Mouse (Mus musculus) adipocyte (in vitro differentiated cells): ENCODE data around the gene Gm9.
"Not testable (repeated sequence)": the region's sequence is repeated elsewhere in the genome, so short reads cannot be mapped to it uniquely, and the experiment has no call there.

Experiments
- DNase-seq: peaks from one replicate; pipeline ENCODE4 v3.0.0-alpha.2; 2016; ENCODE audit warnings: low spot score

Gene Gm9

DNA sequence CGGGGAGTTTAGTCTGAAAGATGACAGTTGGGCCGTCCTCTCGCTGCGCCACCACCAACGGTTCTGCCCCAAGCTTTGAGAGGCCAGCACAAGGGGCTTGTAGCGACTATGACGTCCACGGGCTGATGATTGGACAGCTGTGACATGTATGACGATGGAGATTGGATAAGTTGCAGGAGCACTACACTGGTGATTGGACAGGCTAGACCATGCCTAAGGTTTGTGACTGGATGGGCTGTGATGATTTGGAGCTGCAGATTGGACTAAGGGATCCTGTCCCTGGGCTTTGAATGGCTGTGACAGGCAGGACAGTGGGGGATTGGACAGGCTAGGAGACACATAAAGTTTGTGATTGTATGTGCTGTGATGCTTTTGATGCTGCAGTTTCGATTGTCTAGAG, at the start of gene Gm9:
Gm9 (minus strand) TSS at position 101 of the 400 bp plus-strand sequence.
- DNase-seq = no peak

DNA sequence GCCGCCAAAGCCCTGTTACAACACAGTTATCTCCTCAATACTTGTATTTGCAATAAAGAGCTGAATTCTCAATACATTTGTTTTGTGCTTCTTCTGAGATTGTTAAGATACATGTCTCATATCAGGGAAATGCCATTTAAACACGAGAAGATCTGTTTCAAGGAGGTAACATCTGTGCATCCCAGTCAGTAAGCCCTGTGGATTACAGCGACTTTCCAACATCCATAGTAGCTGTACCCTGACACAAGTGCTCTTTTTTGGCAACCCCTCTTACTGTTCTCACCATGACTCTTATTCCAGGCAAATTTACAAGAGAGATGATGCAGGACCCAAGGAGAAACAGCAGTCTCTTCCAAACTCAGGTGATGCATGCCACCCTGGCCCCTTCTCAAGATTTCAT, 38.8 kb upstream of the Gm9 start, which contains the start of gene Rhox3a:
Rhox3a (plus strand) TSS at position 301 of the 400 bp plus-strand sequence.
- DNase-seq = not testable (repeated sequence)

DNA sequence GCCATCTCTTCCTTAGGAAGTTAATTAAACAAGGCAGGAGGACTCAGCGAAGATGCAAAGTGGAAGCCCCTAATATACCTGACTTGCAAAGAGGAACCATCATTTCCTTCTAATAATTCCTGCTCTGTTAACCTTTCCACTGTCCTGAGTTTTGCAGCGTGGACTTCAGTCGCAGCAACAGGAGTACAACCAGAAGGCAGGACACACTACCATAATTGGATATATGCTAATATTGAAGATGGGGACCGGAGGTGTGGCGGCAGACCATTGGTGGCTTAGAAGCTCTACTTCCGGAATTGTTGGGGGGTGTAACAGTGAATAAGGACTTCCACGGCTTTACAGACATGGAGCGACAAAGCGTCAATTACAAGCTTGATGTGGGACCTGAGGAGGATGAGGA, 33.8 kb upstream of the Gm9 start, which contains the start of gene Rhox2a:
Rhox2a (plus strand) TSS at position 301 of the 400 bp plus-strand sequence.
- not testable (repeated sequence) for DNase-seq

DNA sequence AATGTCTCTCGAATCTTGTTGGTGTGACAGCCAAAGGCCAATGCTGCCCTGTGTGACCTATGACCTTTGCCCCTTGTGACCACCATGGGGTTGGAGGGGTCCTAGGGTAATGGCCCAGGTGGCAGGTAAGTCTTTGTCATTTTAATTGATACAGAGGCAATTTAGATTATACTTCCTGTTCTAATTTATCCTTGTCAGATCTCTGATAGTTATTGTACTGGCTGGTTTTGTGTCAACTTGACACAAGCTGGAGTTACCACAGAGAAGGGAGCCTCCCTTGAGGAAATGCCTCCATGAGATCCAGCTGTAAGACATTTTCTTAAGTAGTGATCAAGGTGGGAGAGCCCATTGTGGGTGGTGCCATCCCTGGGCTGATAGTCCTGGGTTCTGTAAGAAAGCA, 11.3 kb upstream of the Gm9 start, which contains the start of gene Rhox1:
Rhox1 (minus strand) TSS at position 101 of the 400 bp plus-strand sequence.
- not testable (repeated sequence) for DNase-seq

DNA sequence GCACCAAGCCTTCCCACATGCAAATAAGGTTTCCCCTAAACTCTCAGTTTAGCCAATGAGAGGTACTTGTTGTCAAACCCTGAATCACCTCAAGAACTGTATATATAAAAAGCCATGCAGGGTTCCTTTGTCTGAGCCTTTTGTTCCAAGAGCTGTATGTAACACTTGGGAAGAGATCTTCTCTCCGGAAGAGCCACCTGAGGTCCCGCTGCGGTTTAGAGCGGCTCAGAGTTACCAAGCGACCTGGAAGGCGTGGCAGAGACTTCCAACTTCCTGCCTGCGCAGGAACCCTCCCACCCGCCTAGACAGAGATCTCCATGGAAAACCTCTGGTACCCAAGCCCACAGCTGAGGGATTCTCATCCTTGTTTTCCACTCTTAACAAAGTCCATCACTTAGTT, 12.2 kb downstream of the Gm9 start:
- DNase-seq = no peak

DNA sequence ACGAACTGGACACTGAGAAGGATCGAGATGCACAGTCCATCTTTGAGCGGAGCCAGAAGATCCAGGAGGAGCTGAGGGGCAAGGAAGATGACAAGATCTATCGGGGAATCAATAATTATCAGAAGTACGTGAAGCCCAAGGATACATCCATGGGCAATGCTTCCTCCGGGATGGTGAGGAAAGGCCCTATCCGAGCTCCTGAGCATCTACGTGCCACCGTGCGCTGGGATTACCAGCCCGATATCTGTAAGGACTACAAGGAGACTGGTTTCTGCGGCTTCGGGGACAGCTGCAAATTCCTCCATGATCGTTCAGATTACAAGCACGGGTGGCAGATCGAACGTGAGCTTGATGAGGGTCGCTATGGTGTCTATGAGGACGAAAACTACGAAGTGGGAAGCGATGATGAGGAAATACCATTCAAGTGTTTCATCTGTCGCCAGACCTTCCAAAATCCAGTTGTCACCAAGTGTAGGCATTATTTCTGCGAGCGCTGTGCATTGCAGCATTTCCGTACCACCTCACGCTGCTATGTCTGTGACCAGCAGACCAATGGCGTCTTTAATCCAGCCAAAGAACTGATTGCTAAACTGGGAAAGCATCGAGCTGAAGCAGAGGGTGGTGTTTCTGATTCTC, 19.0 kb downstream of the Gm9 start:
- DNase-seq = peak; percentile 2

DNA sequence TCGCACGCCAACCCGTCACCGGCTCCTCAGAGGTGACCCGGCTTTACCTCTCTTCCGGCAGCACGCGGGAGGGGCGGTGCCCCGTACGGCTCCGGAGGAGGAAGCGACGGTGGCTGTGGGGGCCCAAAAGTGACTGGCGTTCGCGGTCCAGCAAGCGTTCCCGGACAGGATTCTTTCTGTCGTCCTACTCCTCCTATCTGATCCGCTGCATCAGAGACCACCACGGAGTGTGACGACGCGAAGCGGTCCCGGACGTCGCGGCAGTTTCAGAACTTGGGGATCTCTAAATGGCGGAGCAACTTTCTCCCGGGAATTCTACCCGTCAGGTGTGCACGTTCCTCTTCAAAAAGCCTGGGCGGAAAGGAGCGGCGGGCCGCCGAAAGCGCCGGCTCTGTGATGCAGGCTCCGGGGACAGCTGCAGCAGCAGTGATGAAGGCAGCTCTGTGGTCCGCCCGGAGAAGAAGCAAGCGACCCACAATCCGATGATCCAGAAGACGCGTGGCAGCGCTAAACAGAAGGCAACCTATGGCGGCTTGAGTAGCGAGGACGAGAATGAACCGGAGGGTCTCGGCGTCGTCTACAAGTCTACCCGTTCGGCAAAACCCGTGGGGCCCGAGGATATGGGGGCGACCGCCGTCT, 19.6 kb downstream of the Gm9 start, which contains the start of the genes Ndufa1 and Rnf113a1:
Ndufa1 (minus strand) TSS at position 59 of the 639 bp plus-strand sequence.
Rnf113a1 (plus strand) TSS at position 141 of the 639 bp plus-strand sequence.
- DNase-seq = peak; percentile 58

DNA sequence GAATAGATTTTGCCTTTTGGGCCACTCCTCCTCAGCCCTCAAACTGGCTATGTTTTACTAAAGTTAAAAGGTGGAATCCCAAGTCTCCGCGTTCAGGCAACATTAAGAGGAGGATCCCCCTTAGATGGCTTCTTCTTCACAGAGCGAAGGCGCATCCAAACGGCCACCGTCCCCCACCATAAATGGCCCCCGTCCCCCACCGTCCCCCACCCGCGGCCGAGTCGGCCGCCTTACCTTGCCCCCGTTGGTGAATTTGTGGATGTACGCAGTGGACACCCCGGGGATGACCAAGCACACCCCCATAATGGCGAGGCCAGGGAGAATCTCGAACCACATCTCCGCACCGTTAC, 20.1 kb downstream of the Gm9 start:
- DNase-seq = peak; percentile 2

DNA sequence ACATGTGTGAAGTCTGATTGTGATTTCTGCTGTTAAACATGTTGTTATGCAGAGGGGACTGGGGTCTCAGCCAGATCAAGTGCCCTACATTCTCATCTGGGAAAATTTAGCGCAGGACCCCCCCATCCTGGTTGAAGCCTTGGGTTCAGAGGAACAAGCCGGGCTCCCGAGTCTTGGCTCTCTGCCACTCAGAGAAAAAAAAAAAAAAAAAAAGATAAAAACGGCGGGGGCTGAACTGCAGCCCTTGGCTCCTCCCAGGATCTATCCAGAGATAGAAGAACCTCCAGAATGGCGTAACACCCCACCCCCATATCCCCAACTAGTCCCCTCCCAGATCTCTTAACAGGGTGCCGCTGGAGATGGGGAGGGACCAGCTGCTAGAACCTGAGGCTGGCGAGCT, 26.4 kb downstream of the Gm9 start:
- DNase-seq = not testable (repeated sequence)

DNA sequence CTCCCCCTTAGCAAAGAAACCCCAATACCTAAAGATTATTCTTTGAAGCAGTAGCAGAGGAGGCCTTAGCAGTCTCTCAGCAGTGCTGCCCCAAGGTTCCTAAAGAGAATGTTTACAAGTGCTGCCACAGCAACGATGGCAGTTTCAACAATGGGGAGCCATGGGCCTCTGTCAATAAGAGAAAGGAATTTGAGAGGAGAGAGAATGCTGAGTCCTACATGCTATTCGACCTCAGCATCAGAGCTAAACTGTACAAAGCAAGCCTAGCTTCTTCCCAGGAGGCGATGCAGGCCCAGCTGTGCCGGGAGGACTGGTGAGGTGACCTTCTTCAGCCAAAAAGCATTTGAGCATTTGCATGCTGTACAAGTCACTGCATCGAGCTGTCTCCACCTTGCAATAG, 42.1 kb downstream of the Gm9 start, which contains the start of gene Akap14:
Akap14 (minus strand) TSS at position 101 of the 400 bp plus-strand sequence.
- DNase-seq = no peak

DNA sequence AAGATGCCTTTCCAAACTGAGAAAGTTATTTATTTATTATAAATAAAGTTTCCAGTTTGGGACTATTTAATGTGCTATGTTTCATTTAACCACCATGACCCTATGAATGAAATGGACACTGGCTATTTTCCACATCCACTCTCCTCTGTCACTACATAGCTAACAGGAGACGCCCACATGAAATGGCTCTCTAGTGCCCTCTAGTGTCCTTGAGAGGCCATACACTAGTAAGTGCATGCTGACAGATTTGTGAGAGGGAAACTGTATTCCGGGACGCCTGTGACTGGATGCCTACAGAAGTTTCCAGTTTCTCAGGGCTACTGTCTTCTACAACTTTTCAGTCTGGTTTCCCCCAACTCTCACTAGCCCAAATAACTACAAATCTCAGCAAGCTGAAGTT, 43.8 kb downstream of the Gm9 start:
- DNase-seq = peak; percentile 64

DNA sequence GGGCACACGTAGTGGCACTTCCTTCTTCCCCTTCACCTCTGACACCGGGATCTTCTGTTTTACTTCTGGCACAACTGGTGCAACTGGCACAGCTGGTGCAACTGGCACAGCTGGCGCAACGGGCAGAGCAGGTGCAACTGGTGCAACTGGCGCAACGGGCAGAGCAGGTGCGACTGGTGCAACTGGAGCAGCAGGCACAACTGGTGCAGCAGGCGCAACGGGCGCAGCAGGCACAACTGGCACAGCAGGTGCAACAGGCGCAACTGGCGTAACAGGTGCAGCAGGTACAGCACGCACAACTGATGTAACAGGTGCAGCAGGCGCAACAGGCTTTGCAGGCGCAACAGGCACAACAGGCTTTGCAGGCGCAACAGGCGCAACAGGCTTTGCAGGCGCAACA, 47.7 kb downstream of the Gm9 start:
- DNase-seq = no peak

DNA sequence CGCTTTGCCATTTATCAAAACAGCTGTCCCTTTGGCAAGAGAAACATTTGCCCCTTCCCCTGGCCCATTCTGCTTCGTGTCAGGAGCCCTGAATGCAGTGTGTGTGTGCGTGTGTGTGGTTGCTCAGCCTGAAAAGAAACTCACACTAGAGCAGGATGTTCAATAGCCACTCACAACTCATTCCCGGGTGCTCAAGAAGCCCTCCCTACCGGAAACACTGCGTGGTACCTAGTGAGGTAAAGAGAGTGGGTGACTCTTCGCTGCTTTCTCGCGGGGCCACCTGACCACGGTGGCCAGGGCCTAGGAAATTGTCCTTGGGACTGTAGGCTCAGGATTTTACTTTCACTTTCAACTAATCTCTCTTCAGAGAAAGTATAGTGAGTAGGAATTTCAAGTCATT, 49.7 kb downstream of the Gm9 start:
- peak; percentile 2 for DNase-seq
